Mouse (Mus musculus) thymus, postnatal 14 days (tissue): ENCODE measurements around the gene Gpsm2.

Source experiments
- DNase-seq: peaks from one replicate; pipeline ENCODE4 v3.0.0; 2021

Gpsm2 gene

GRCm38 (mm10) chr3:108722036-108722872 lies at the start of gene Gpsm2:
Gene Gpsm2, minus strand, starts transcription at chr3:108722309.
- peak; percentile 99 for DNase-seq

GRCm38 (mm10) chr3:108770725-108771368 lies 48.7 kb upstream of the Gpsm2 start:
- DNase-seq: peak; percentile 73

GRCm38 (mm10) chr3:108769547-108769946 lies 47.4 kb upstream of the Gpsm2 start:
- no peak for DNase-seq

- no peak for DNase-seq
Observed at GRCm38 (mm10) chr3:108767416-108767815, 45.3 kb upstream of the Gpsm2 start.

GRCm38 (mm10) chr3:108766943-108767342 lies 44.8 kb upstream of the Gpsm2 start:
- no peak for DNase-seq

- no peak for DNase-seq
Observed at GRCm38 (mm10) chr3:108765476-108765875, 43.4 kb upstream of the Gpsm2 start.

- no peak for DNase-seq
Observed at GRCm38 (mm10) chr3:108764976-108765375, 42.9 kb upstream of the Gpsm2 start.

- no peak for DNase-seq
Observed at GRCm38 (mm10) chr3:108763691-108764090, 41.6 kb upstream of the Gpsm2 start.

GRCm38 (mm10) chr3:108762597-108763111 lies 40.5 kb upstream of the Gpsm2 start:
- DNase-seq: no peak

GRCm38 (mm10) chr3:108759566-108760420 lies 37.7 kb upstream of the Gpsm2 start:
- no peak for DNase-seq

GRCm38 (mm10) chr3:108757570-108757969 lies 35.5 kb upstream of the Gpsm2 start:
- no peak for DNase-seq

- DNase-seq: no peak
Observed at GRCm38 (mm10) chr3:108756131-108756530, 34.0 kb upstream of the Gpsm2 start.

- DNase-seq: no peak
Observed at GRCm38 (mm10) chr3:108755542-108755941, 33.4 kb upstream of the Gpsm2 start.

GRCm38 (mm10) chr3:108754541-108754940 lies 32.4 kb upstream of the Gpsm2 start:
- no peak for DNase-seq

GRCm38 (mm10) chr3:108751691-108752090 lies 29.6 kb upstream of the Gpsm2 start:
- no peak for DNase-seq

- no peak for DNase-seq
Observed at GRCm38 (mm10) chr3:108751061-108751460, 29.0 kb upstream of the Gpsm2 start.

GRCm38 (mm10) chr3:108744060-108744459 lies 22.0 kb upstream of the Gpsm2 start:
- no peak for DNase-seq

GRCm38 (mm10) chr3:108739045-108739708 lies 17.1 kb upstream of the Gpsm2 start, which contains the start of gene Aknad1:
Gene Aknad1, plus strand, starts transcription at chr3:108739658.
- DNase-seq: no peak

- no peak for DNase-seq
Observed at GRCm38 (mm10) chr3:108737761-108738160, 15.7 kb upstream of the Gpsm2 start.

GRCm38 (mm10) chr3:108730316-108730715 lies 8.2 kb upstream of the Gpsm2 start:
- peak; percentile 64 for DNase-seq

GRCm38 (mm10) chr3:108727776-108728175 lies 5.7 kb upstream of the Gpsm2 start:
- DNase-seq: no peak

GRCm38 (mm10) chr3:108727344-108727743 lies 5.2 kb upstream of the Gpsm2 start:
- no peak for DNase-seq
